Mouse (Mus musculus): Measurements from ENCODE around the gene Olfr585.

- TF ChIP-seq POLR2A (IDR thresholded peaks at IDR 0.05; ENCODE audit: insufficient read depth, low read length) (no peak), CTCF (IDR thresholded peaks at IDR 0.05; ENCODE audit: low read depth, low read length) (no peak), EP300 (IDR thresholded peaks at IDR 0.05; ENCODE audit: insufficient read depth, low read depth, low read length) (no peak)
These were observed 46.5 kb upstream of the Olfr585 start, which contains the start of gene Olfr583 for GRCm38 (mm10) chr7:103051000-103051399.
